Mouse (Mus musculus): Measurements from ENCODE around the gene Abcg4. TPM values are rescaled to one million over a fixed set of nuclear protein-coding genes. Genes with fewer than 3 reads are reported as not detected.

Gene Abcg4
- total and polyA plus RNA-seq, 3 experiments: 4.1 to 17.1 TPM; not detected in 1

- Histone ChIP-seq H3K79me2 (ENCODE audit: control insufficient read depth, insufficient read depth, low read length, poor library complexity) (peaks cover 3% of the 10 kb centered on the region), H3K36me3 (ENCODE audit: control insufficient read depth in 1 of 2, insufficient read depth in 2 of 2, low read length in 2 of 2) (peaks cover 0 to 2% of the 10 kb centered on the region in 2 experiments; a peak in 2 of 4 replicates), H3K27me3 (ENCODE audit: control insufficient read depth in 1 of 2, insufficient read depth in 2 of 2, low read length in 2 of 2) (no peaks in the 10 kb centered on the region), H3K27ac (ENCODE audit: control insufficient read depth, low read depth, low read length) (no peak overlapping the region), H3K9me3 (replicated peaks; ENCODE audit: insufficient read depth, low read length) (no peaks in the 10 kb centered on the region), H3K4me3 (ENCODE audit: control insufficient read depth in 1 of 2, insufficient read depth in 1 of 2, low read depth in 2 of 2, low read length in 2 of 2) (no peak overlapping the region), H3K9ac (ENCODE audit: control insufficient read depth, low read depth, low read length, poor library complexity, severe bottlenecking) (no peak overlapping the region), H3K4me1 (ENCODE audit: control insufficient read depth in 1 of 2, insufficient read depth in 2 of 2, low read length in 2 of 2) (no peaks in the 10 kb centered on the region)
- DNase-seq (ENCODE audit: low read depth, low spot score): no peak
- no peak for TF ChIP-seq NRF1 (IDR thresholded peaks at IDR 0.05; ENCODE audit: insufficient read depth, low read depth, low read length, poor library complexity, severe bottlenecking)
Measured at GRCm38 (mm10) chr9:44238501-44239190, 49.8 kb downstream of the Abcg4 start.

- H3K27ac ChIP-seq (ENCODE audit: control insufficient read depth, low read depth, low read length): no peak overlapping the region
- H3K79me2 ChIP-seq (ENCODE audit: control insufficient read depth, insufficient read depth, low read length, poor library complexity): peaks cover 10% of the 10 kb centered on the region
- no peak overlapping the region for H3K4me3 ChIP-seq (ENCODE audit: control insufficient read depth in 1 of 2, insufficient read depth in 1 of 2, low read depth in 2 of 2, low read length in 2 of 2)
Measured at GRCm38 (mm10) chr9:44237128-44237527, 51.3 kb downstream of the Abcg4 start.

GRCm38 (mm10) chr9:44236601-44237000 is 51.8 kb downstream of the Abcg4 start:
- no peak for DNase-seq (ENCODE audit: low read depth, low spot score)
- Histone ChIP-seq H3K27ac (ENCODE audit: control insufficient read depth, low read depth, low read length) (no peak overlapping the region), H3K79me2 (ENCODE audit: control insufficient read depth, insufficient read depth, low read length, poor library complexity) (peaks cover 15% of the 10 kb centered on the region), H3K4me3 (ENCODE audit: control insufficient read depth in 1 of 2, insufficient read depth in 1 of 2, low read depth in 2 of 2, low read length in 2 of 2) (no peak overlapping the region), H3K9ac (ENCODE audit: control insufficient read depth, low read depth, low read length, poor library complexity, severe bottlenecking) (no peak overlapping the region), H3K4me1 (ENCODE audit: control insufficient read depth in 1 of 2, insufficient read depth in 2 of 2, low read length in 2 of 2) (peaks cover 0 to 6% of the 10 kb centered on the region in 2 experiments; a peak in 3 of 4 replicates), H3K36me3 (ENCODE audit: control insufficient read depth in 1 of 2, insufficient read depth in 2 of 2, low read length in 2 of 2) (peaks cover 0 to 9% of the 10 kb centered on the region in 2 experiments; a peak in 2 of 4 replicates), H3K27me3 (ENCODE audit: control insufficient read depth in 1 of 2, insufficient read depth in 2 of 2, low read length in 2 of 2) (no peaks in the 10 kb centered on the region), H3K9me3 (replicated peaks; ENCODE audit: insufficient read depth, low read length) (no peaks in the 10 kb centered on the region)
- TF ChIP-seq MEF2A (IDR thresholded peaks at IDR 0.05; ENCODE audit: extremely low read depth, insufficient replicate concordance, low read depth, low read length, poor library complexity, severe bottlenecking) (no peak), ZNF384 (IDR thresholded peaks at IDR 0.05; ENCODE audit: low read depth, low read length) (no peak), USF2 (IDR thresholded peaks at IDR 0.05; ENCODE audit: borderline replicate concordance in 1 of 2, insufficient read depth in 1 of 2, low read depth in 1 of 2, low read length in 2 of 2) (no peak), TBP (IDR thresholded peaks at IDR 0.05; ENCODE audit: low read depth, low read length) (no peak), BHLHE40 (IDR thresholded peaks at IDR 0.05; ENCODE audit: borderline replicate concordance, low read depth, low read length) (no peak), MAFK (IDR thresholded peaks at IDR 0.05; ENCODE audit: borderline replicate concordance, low read depth, low read length) (no peak), SMC3 (IDR thresholded peaks at IDR 0.05; ENCODE audit: low read depth, low read length) (no peak)

More at GRCm38 (mm10) chr9:44237128-44237527, 51.3 kb downstream of the Abcg4 start:
- TF ChIP-seq SIN3A (IDR thresholded peaks at IDR 0.05; ENCODE audit: low read length): no peak
- TF ChIP-seq E2F4 (IDR thresholded peaks at IDR 0.05; ENCODE audit: borderline replicate concordance, low read depth, low read length): no peak
- TF ChIP-seq BHLHE40 (IDR thresholded peaks at IDR 0.05; ENCODE audit: borderline replicate concordance, low read depth, low read length): no peak
- no peak for TF ChIP-seq MYB (IDR thresholded peaks at IDR 0.05; ENCODE audit: low read depth, low read length)
- no peak for TF ChIP-seq JUND (IDR thresholded peaks at IDR 0.05; ENCODE audit: low read depth, low read length)
- no peak for TF ChIP-seq ZNF384 (IDR thresholded peaks at IDR 0.05; ENCODE audit: low read depth, low read length)
- TF ChIP-seq NELFE (IDR thresholded peaks at IDR 0.05; ENCODE audit: low read depth, low read length): no peak
- no peak for TF ChIP-seq TBP (IDR thresholded peaks at IDR 0.05; ENCODE audit: low read depth, low read length)
- no peak for TF ChIP-seq USF1 (IDR thresholded peaks at IDR 0.05; ENCODE audit: low read depth, low read length)
- TF ChIP-seq GABPA (IDR thresholded peaks at IDR 0.05; ENCODE audit: low read depth, low read length): no peak
- TF ChIP-seq POLR2A (IDR thresholded peaks at IDR 0.05; ENCODE audit: control insufficient read depth in 1 of 2, insufficient read depth in 1 of 2, low read depth in 1 of 2, low read length in 2 of 2, poor library complexity in 1 of 2): no peak
- no peak for TF ChIP-seq EP300 (IDR thresholded peaks at IDR 0.05; ENCODE audit: low read depth in 1 of 2, low read length in 2 of 2)
- TF ChIP-seq CTCF (IDR thresholded peaks at IDR 0.05 in 2 of 3, conservative IDR thresholded peaks at IDR 0.05 in 1 of 3; ENCODE audit: control insufficient read depth in 1 of 3, insufficient read depth in 1 of 3, low read depth in 2 of 3, low read length in 3 of 3, poor library complexity in 1 of 3, severe bottlenecking in 1 of 3): no peak
- TF ChIP-seq MEF2A (IDR thresholded peaks at IDR 0.05; ENCODE audit: extremely low read depth, insufficient replicate concordance, low read depth, low read length, poor library complexity, severe bottlenecking): no peak
- no peak for TF ChIP-seq KAT2A (conservative IDR thresholded peaks at IDR 0.05; ENCODE audit: low read depth, low read length)
- no peak for TF ChIP-seq MAFK (IDR thresholded peaks at IDR 0.05; ENCODE audit: borderline replicate concordance, low read depth, low read length)
- no peak for TF ChIP-seq MAX (IDR thresholded peaks at IDR 0.05; ENCODE audit: low read length)
- TF ChIP-seq ZC3H11A (IDR thresholded peaks at IDR 0.05; ENCODE audit: low read depth, low read length): no peak
- no peak for TF ChIP-seq ZMIZ1 (IDR thresholded peaks at IDR 0.05; ENCODE audit: low read depth, low read length)
- TF ChIP-seq MXI1 (IDR thresholded peaks at IDR 0.05; ENCODE audit: low read depth, low read length): no peak
- Histone ChIP-seq H3K9me3 (replicated peaks; ENCODE audit: insufficient read depth, low read length) (no peaks in the 10 kb centered on the region), H3K36me3 (ENCODE audit: control insufficient read depth in 1 of 2, insufficient read depth in 2 of 2, low read length in 2 of 2) (peaks cover 0 to 5% of the 10 kb centered on the region in 2 experiments; a peak in 2 of 4 replicates), H3K9ac (ENCODE audit: control insufficient read depth, low read depth, low read length, poor library complexity, severe bottlenecking) (no peak overlapping the region), H3K4me1 (ENCODE audit: control insufficient read depth in 1 of 2, insufficient read depth in 2 of 2, low read length in 2 of 2) (peaks cover 0 to 2% of the 10 kb centered on the region in 2 experiments; a peak in 3 of 4 replicates), H3K27me3 (ENCODE audit: control insufficient read depth in 1 of 2, insufficient read depth in 2 of 2, low read length in 2 of 2) (no peaks in the 10 kb centered on the region)
- no peak for DNase-seq (ENCODE audit: low read depth, low spot score)

Data from MEL (cell line).